Mouse (Mus musculus) testis, adult 2 months (tissue): ENCODE results near the gene Olfr190. TPM values are rescaled to one million over a fixed set of nuclear protein-coding genes. Genes with fewer than 3 reads are reported as not detected.
"Not testable (repeated sequence)": the region's sequence is repeated elsewhere in the genome, so short reads cannot be mapped to it uniquely, and the experiment has no call there.

Source experiments
- H3K27ac ChIP-seq: fragments of 200-500 bp; 2 replicates; pipeline ENCODE4 v1.5.1; 2012; ENCODE audit warnings: low read depth, low read length; ENCODE audit not compliant: control insufficient read depth, insufficient read depth
- H3K27me3 ChIP-seq: fragments of 200-500 bp; 2 replicates; pipeline ENCODE4 v1.6.1; 2012; ENCODE audit warnings: mild to moderate bottlenecking, low read length, moderate library complexity; ENCODE audit not compliant: control insufficient read depth, insufficient read depth
- H3K36me3 ChIP-seq: fragments of 200-500 bp; 2 replicates; pipeline ENCODE4 v1.6.1; 2012; ENCODE audit warnings: mild to moderate bottlenecking, low read length; ENCODE audit not compliant: control insufficient read depth, insufficient read depth
- H3K4me1 ChIP-seq: fragments of 200-500 bp; 2 replicates; pipeline ENCODE4 v1.6.1; 2012; ENCODE audit warnings: low read length; ENCODE audit not compliant: control insufficient read depth, insufficient read depth
- H3K4me3 ChIP-seq: fragments of 200-500 bp; 2 replicates; pipeline ENCODE4 v1.5.1; 2012; ENCODE audit warnings: low read depth, mild to moderate bottlenecking, low read length, moderate library complexity, mixed read lengths; ENCODE audit not compliant: control insufficient read depth
- CTCF ChIP-seq: fragments of 200-500 bp; IDR thresholded peaks from 2 replicates; pipeline ENCODE4 v1.5.1; 2012; ENCODE audit warnings: low read depth, mild to moderate bottlenecking, inconsistent platforms, low read length, moderate library complexity; ENCODE audit not compliant: control insufficient read depth, insufficient read depth, insufficient replicate concordance
- POLR2A ChIP-seq: fragments of 200-500 bp; IDR thresholded peaks from 2 replicates; pipeline ENCODE4 v1.6.1; 2012; ENCODE audit warnings: low read depth, mild to moderate bottlenecking, inconsistent platforms, low read length, moderate library complexity; ENCODE audit not compliant: control insufficient read depth
- polyA plus RNA-seq: library from polyadenylated mRNA; depleted of rRNA; stranded (reverse); fragments of >200 nt; gene quantifications from 2 replicates; pipeline ENCODE4 v1.2.3, GENCODE M21; 2012; rRNA removed

Olfr190 gene
- polyA plus RNA-seq, 1 experiment, result not detected

GRCm38 (mm10) chr16:59071755-59072154 is 6.0 kb downstream of the Olfr190 start:
- Histone ChIP-seq H3K4me1 (no peaks in the 10 kb centered on the region), H3K27ac (no peak overlapping the region), H3K4me3 (no peak overlapping the region), H3K36me3 (no peaks in the 10 kb centered on the region), H3K27me3 (no peaks in the 10 kb centered on the region)
- TF ChIP-seq CTCF, result no peak
- no peak for TF ChIP-seq POLR2A

DNA sequence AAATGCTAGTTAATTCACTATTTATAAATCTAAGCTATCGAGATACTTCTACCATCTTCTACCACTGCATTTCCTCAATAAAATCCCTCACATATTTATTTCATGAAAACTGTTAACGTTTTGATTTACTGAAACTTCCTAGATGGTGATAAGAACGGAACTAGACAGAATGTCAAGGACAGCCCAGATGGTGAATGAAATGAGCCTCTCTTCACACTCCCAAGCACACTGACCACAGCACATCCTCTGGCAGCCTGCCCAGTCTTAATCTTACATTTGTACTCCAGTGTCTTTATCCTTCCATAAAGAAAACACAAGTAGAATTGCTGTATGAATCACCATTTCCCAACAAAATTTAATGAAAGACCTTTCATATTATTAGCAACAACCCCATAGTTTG is 15.4 kb downstream of the Olfr190 start:
- not testable (repeated sequence) for H3K36me3 ChIP-seq, H3K4me1 ChIP-seq, H3K27ac ChIP-seq, H3K4me3 ChIP-seq, H3K27me3 ChIP-seq

DNA sequence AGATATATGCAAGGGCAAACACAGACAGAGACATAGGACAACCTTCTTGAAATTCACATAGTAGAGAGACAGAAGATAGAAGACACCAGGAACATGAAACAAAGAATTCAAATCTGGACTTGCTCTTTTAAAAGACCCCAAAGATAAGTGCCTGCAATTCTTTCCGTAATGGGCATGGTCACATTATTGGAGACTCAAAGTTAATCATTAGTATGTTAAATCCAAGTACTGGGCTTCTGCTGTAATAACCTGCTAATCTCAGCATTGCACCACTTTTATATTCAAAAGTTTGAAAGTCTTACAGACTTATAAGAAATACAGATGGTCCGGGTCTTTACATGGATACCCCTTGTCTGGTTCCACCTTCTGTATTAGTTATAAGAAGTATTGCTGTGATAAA is 28.5 kb downstream of the Olfr190 start:
- not testable (repeated sequence) for H3K27me3 ChIP-seq, H3K4me1 ChIP-seq, H3K4me3 ChIP-seq, H3K27ac ChIP-seq, H3K36me3 ChIP-seq

DNA sequence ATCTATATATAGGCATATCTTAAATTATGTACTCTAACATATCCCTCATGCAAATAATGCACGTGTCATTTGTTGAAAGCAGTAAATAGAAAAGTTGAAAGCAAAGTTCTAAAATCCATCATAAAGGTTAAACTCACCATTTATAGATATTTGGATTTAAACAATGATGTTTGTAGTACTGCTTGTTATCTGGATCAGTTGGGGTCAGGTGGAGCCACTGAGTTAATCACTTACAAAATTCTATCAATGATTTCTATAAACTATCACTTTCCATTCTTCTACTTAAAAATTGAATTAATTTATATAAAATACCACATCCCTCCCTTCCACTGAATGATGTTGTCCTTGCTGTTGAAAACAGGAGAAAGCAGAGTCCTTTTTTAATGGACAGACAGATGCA is 28.9 kb downstream of the Olfr190 start:
- TF ChIP-seq CTCF (no peak), POLR2A (no peak)
- Histone ChIP-seq H3K27ac (no peak overlapping the region), H3K27me3 (no peaks in the 10 kb centered on the region), H3K4me1 (no peaks in the 10 kb centered on the region), H3K36me3 (no peaks in the 10 kb centered on the region), H3K4me3 (no peak overlapping the region)

DNA sequence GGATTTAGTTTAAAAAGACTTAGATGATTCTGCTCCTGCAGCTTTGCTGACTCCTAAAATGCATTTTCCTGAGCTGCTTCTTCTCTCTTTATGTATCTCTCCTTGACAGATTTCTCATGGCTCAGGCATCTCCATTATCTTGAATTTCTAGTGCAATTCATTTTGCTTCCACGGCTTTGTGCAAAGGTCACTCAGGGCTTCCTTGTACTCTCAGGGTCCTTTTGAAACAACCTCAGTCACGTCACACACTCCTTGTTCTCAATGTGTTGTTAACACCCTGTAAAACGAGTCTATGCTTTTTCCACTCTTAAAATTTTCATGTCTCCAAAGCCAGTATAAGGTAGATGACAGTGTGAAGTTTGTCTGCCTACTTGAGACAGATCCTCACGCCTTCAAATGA is 30.2 kb downstream of the Olfr190 start:
- TF ChIP-seq POLR2A, result no peak
- TF ChIP-seq CTCF, result no peak
- no peak overlapping the region for H3K27ac ChIP-seq
- H3K4me3 ChIP-seq, result no peak overlapping the region
- no peaks in the 10 kb centered on the region for H3K36me3 ChIP-seq
- H3K27me3 ChIP-seq, result no peaks in the 10 kb centered on the region
- no peaks in the 10 kb centered on the region for H3K4me1 ChIP-seq

GRCm38 (mm10) chr16:59045835-59046234 is 32.0 kb downstream of the Olfr190 start:
- Histone ChIP-seq H3K27me3 (no peaks in the 10 kb centered on the region), H3K4me1 (no peaks in the 10 kb centered on the region), H3K36me3 (no peaks in the 10 kb centered on the region), H3K4me3 (no peak overlapping the region), H3K27ac (no peak overlapping the region)
- TF ChIP-seq CTCF, result no peak
- no peak for TF ChIP-seq POLR2A

DNA sequence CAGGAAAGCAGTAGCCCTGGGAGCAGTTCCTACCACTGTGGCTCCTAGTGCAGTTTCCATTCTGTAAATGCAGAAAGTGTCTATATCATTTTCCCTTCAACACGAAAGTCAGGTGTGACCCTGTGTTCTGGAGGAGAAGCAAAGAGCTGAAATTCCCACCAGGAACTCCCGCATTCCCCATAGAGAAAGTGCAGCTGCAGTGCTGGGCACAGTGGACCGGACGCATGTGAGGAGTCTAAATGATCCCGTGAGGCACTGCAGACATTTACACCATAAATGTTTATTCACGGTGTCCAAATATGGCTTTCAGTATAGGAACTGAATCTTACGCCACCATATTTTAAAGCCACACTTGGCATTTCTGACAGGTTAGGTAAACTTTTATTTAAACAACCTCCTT is 38.1 kb downstream of the Olfr190 start, which contains the start of gene Olfr187:
Gene Olfr187, minus strand, starts transcription at position 58 of the 400 bp plus-strand sequence.
- Histone ChIP-seq H3K4me1 (no peaks in the 10 kb centered on the region), H3K36me3 (no peaks in the 10 kb centered on the region), H3K4me3 (no peak within 1 kb of the TSS), H3K27ac (no peak within 1 kb of the TSS), H3K27me3 (no peaks in the 10 kb centered on the region)
- no peak for TF ChIP-seq CTCF
- no peak for TF ChIP-seq POLR2A

- Histone ChIP-seq H3K4me3 (no peak within 1 kb of the TSS), H3K36me3 (no peaks in the 10 kb centered on the region), H3K4me1 (no peaks in the 10 kb centered on the region), H3K27ac (no peak within 1 kb of the TSS), H3K27me3 (no peaks in the 10 kb centered on the region)
- TF ChIP-seq CTCF, result no peak
- no peak for TF ChIP-seq POLR2A
These were observed 47.6 kb downstream of the Olfr190 start, which contains the start of gene Olfr186 for GRCm38 (mm10) chr16:59030191-59030590. TSS of gene Olfr186 (minus strand) at chr16:59030291.

Other genes with a start within 250 kb of the Olfr190 start
- gene Olfr177, start 203.2 kb downstream of the Olfr190 start, polyA plus RNA-seq, result not detected in 2 replicates
- not detected in 2 replicates for gene Olfr178, start 185.9 kb downstream of the Olfr190 start, polyA plus RNA-seq
- gene Olfr181, start 149.2 kb downstream of the Olfr190 start, polyA plus RNA-seq, result 0.28 and 0.83 TPM in 2 replicates
- 0.27 and 0.34 TPM in 2 replicates for gene Olfr180, start 148.6 kb downstream of the Olfr190 start, polyA plus RNA-seq
- gene Olfr183, start 82.6 kb downstream of the Olfr190 start, polyA plus RNA-seq, result 0.22 and 0.28 TPM in 2 replicates
- not detected in 2 replicates for gene Olfr186, start 47.7 kb downstream of the Olfr190 start, polyA plus RNA-seq
- gene Olfr187, start 38.2 kb downstream of the Olfr190 start, polyA plus RNA-seq, result not detected in 2 replicates
- not detected in 2 replicates for gene Olfr191, start 11.8 kb upstream of the Olfr190 start, polyA plus RNA-seq
- gene Olfr193, start 33.9 kb upstream of the Olfr190 start, polyA plus RNA-seq, result not detected in 2 replicates
- gene Olfr194, start 43.1 kb upstream of the Olfr190 start, polyA plus RNA-seq, result 0.04 and 0.15 TPM in 2 replicates
- gene Olfr195, start 69.0 kb upstream of the Olfr190 start, polyA plus RNA-seq, result not detected in 2 replicates
- gene Olfr196, start 92.4 kb upstream of the Olfr190 start, polyA plus RNA-seq, result not detected in 2 replicates
- not detected in 2 replicates for gene Olfr198, start 125.5 kb upstream of the Olfr190 start, polyA plus RNA-seq
- 1.3 and 1.4 TPM in 2 replicates for gene Olfr199, start 141.8 kb upstream of the Olfr190 start, polyA plus RNA-seq
- gene Olfr201, start 194.6 kb upstream of the Olfr190 start, polyA plus RNA-seq, result not detected in 2 replicates
- gene Olfr202, start 208.8 kb upstream of the Olfr190 start, polyA plus RNA-seq, result not detected in 2 replicates
- gene Olfr203, start 220.9 kb upstream of the Olfr190 start, polyA plus RNA-seq, result not detected in 2 replicates
- not detected in 2 replicates for gene Olfr204, start 240.2 kb upstream of the Olfr190 start, polyA plus RNA-seq